Mouse (Mus musculus) kidney, postnatal 0 days (tissue): Measurements from ENCODE around the gene Creb3l1. TPM values are rescaled to one million over a fixed set of nuclear protein-coding genes. Genes with fewer than 3 reads are reported as not detected.

ENCODE experiments used
- ATAC-seq: fragments of 200-750 bp; cut with Nextera tagmentation; replicated peaks from 2 replicates; pipeline ENCODE4 v1.8.0; 2017; ENCODE audit warnings: low read depth, moderate number of reproducible peaks, moderate TSS enrichment, moderate library complexity; ENCODE audit not compliant: low FRiP score
- DNase-seq: peaks from one replicate; pipeline ENCODE4 v3.0.0-alpha.2; 2016; ENCODE audit warnings: low spot score
- H3K27ac ChIP-seq: fragments of 300-500 bp; sonication (generic); 2 replicates; pipeline ENCODE4 v1.5.1; 2014; ENCODE audit warnings: mild to moderate bottlenecking
- H3K27me3 ChIP-seq: fragments of 300-500 bp; sonication (generic); 2 replicates; pipeline ENCODE4 v1.6.1; 2014; ENCODE audit warnings: low read length, mixed read lengths; ENCODE audit not compliant: insufficient read depth
- H3K36me3 ChIP-seq: fragments of 300-500 bp; sonication (generic); 2 replicates; pipeline ENCODE4 v1.6.1; 2014; ENCODE audit warnings: low read length, mixed read lengths; ENCODE audit not compliant: insufficient read depth
- H3K4me1 ChIP-seq: fragments of 300-500 bp; sonication (generic); replicated peaks from 2 replicates; pipeline ENCODE4 v1.6.1; 2014; ENCODE audit warnings: antibody characterized with exemption, low read length, mixed read lengths; ENCODE audit not compliant: insufficient read depth
- H3K4me2 ChIP-seq: fragments of 300-500 bp; sonication (generic); 2 replicates; pipeline ENCODE4 v1.6.1; 2014; ENCODE audit warnings: mild to moderate bottlenecking, low read length, moderate library complexity, mixed read lengths
- H3K4me3 ChIP-seq: fragments of 300-500 bp; sonication (generic); replicated peaks from 2 replicates; pipeline ENCODE4 v1.5.1; 2014; ENCODE audit warnings: low read depth, low read length
- H3K9ac ChIP-seq: fragments of 300-500 bp; sonication (generic); 2 replicates; pipeline ENCODE4 v1.6.1; 2014; ENCODE audit warnings: low read depth, low read length
- H3K9me3 ChIP-seq: fragments of 300-500 bp; sonication (generic); replicated peaks from 2 replicates; pipeline ENCODE4 v1.6.1; 2016; ENCODE audit warnings: low read length, inconsistent platforms, mixed read lengths
- CTCF ChIP-seq: IDR thresholded peaks from 2 replicates; pipeline ENCODE4 v1.5.1; 2016; ENCODE audit warnings: antibody characterized with exemption, low read depth, mild to moderate bottlenecking, moderate library complexity
- whole genome bisulfite sequencing: fragments of 180-500 bp; shearing (Covaris S2); extraction: QIAGEN DNeasy Blood & Tissue Kit; methylation state at CpG from one replicate; pipeline ENCODE4 v1.1.7; 2014; 5-methylcytosine and 5-hydroxymethylcytosine counted together
- polyA plus RNA-seq: library from polyadenylated mRNA; unstranded; fragments of >200 nt; fragmentation: Nextera tagmentation; extraction: Ambion mirVana; gene quantifications from 2 replicates; pipeline ENCODE4 v1.2.1, GENCODE M21; 2015

The Creb3l1 gene
- polyA plus RNA-seq, 1 experiment from 2014 or later: 9.3 TPM

DNA sequence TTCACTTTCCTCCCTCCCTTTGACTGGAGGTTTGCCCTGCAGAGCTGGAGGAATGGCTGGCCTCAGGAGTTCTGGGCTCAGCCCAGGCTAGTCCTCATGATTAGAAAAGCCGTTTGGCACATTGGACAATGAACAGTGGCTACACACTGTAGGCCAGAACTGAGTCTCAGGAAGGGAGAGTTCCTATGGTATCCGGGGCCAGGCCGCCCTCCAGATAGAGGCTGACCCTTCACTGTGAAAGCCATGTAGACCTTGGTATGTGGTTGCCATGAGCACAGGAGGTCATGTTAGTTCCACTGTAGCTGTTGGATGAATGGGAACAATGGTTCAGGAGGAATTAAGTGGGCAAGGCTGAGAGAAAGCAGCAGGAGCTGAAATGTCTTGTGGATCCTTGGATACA is 30.9 kb downstream of the Creb3l1 start:
- no peaks in the 10 kb centered on the region for H3K36me3 ChIP-seq
- ATAC-seq (no peak), DNase-seq (no peak)
- H3K4me3 ChIP-seq: no peak overlapping the region
- no peak overlapping the region for H3K4me2 ChIP-seq
- no peak overlapping the region for H3K9ac ChIP-seq
- no peak for TF ChIP-seq CTCF
- no peak overlapping the region for H3K27ac ChIP-seq
- no peaks in the 10 kb centered on the region for H3K27me3 ChIP-seq
- no peaks in the 10 kb centered on the region for H3K9me3 ChIP-seq
- 77% methylated on average over 3 of the region's 3 CpGs for WGBS
- no peaks in the 10 kb centered on the region for H3K4me1 ChIP-seq

- no peaks in the 10 kb centered on the region; the same call in 1 of the 2 replicates for H3K4me1 ChIP-seq
- no peak overlapping the region for H3K4me2 ChIP-seq
- H3K36me3 ChIP-seq: no peaks in the 10 kb centered on the region
- no peaks in the 10 kb centered on the region for H3K9me3 ChIP-seq
- no peak for DNase-seq
- H3K9ac ChIP-seq: no peak overlapping the region
- no peak overlapping the region for H3K4me3 ChIP-seq
- ATAC-seq: no peak
- peak; percentile 50 for TF ChIP-seq CTCF
- H3K27ac ChIP-seq: no peak overlapping the region
- H3K27me3 ChIP-seq: no peaks in the 10 kb centered on the region
Measured at GRCm38 (mm10) chr2:91989750-91990149, 34.6 kb downstream of the Creb3l1 start.

DNA sequence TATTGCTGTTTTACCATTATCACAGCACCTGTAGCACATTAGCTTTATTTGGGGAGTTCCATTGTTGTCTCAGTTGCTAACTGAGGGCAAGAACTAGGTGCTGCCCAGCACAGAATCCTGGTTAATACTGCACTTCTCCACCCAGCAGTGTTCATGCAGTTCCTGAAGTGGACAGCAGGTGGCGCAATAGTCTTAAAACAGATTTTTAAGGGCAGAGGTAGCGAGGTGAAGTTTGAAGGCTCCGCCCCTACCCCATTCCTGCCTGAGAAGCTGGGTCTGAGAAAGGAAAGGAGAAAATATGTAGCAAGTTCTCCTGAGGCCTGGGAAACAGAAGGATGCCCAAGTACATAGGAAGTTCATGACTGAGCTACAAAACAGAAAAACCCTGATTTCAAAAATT is 36.8 kb downstream of the Creb3l1 start:
- no peak overlapping the region for H3K4me2 ChIP-seq
- no peaks in the 10 kb centered on the region for H3K36me3 ChIP-seq
- H3K27ac ChIP-seq: no peak overlapping the region
- peaks cover 6% of the 10 kb centered on the region; the same call in 1 of the 2 replicates for H3K4me1 ChIP-seq
- TF ChIP-seq CTCF: peak; percentile 96
- H3K4me3 ChIP-seq: no peak overlapping the region
- no peaks in the 10 kb centered on the region for H3K9me3 ChIP-seq
- no peak overlapping the region for H3K9ac ChIP-seq
- ATAC-seq (no peak), DNase-seq (peak; percentile 92)
- no peaks in the 10 kb centered on the region for H3K27me3 ChIP-seq
- 2% methylated on average over 3 of the region's 3 CpGs for WGBS

GRCm38 (mm10) chr2:91986071-91986470 is 38.2 kb downstream of the Creb3l1 start:
- no peaks in the 10 kb centered on the region for H3K27me3 ChIP-seq
- ATAC-seq (no peak), DNase-seq (peak; percentile 72)
- no peak overlapping the region for H3K27ac ChIP-seq
- H3K4me1 ChIP-seq: peaks cover 6% of the 10 kb centered on the region; the same call in 1 of the 2 replicates
- H3K4me2 ChIP-seq: no peak overlapping the region
- no peaks in the 10 kb centered on the region for H3K9me3 ChIP-seq
- no peak overlapping the region for H3K4me3 ChIP-seq
- 13% methylated on average over 5 of the region's 5 CpGs for WGBS
- no peaks in the 10 kb centered on the region for H3K36me3 ChIP-seq
- no peak overlapping the region for H3K9ac ChIP-seq
- peak; percentile 56 for TF ChIP-seq CTCF

- Histone ChIP-seq H3K4me1 (peaks cover 6% of the 10 kb centered on the region; the same call in 1 of the 2 replicates), H3K27me3 (no peaks in the 10 kb centered on the region), H3K4me2 (peak overlapping the region; percentile 30), H3K9ac (no peak overlapping the region), H3K9me3 (no peaks in the 10 kb centered on the region), H3K27ac (peak overlapping the region; percentile 68), H3K36me3 (no peaks in the 10 kb centered on the region), H3K4me3 (no peak overlapping the region)
- WGBS: 43% methylated on average over 9 of the region's 9 CpGs
- no peak for TF ChIP-seq CTCF
- ATAC-seq (no peak), DNase-seq (no peak)
Measured at GRCm38 (mm10) chr2:91984906-91985525, 39.3 kb downstream of the Creb3l1 start.

DNA sequence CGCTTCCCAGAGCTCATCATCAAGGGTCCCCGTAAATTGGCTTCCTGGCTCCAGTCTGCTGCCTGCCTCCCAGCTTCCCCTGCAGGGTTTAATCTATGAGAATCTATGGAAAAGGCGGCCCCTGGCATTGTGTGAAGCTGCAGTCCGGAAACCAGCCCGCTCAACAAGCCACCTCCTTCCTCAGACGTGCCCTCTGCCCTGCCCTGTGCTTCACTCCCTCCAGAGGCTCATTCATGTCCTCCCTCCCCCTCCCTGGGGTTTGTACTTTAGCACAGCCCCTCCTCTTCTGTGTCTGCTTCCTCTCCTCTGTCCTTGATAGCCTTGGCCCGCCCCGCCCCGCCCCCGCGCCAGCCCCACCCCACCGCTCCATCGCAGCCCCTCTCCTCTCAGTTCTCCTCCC is 39.9 kb downstream of the Creb3l1 start:
- Histone ChIP-seq H3K9me3 (no peaks in the 10 kb centered on the region), H3K9ac (0 out of 2 replicates have a peak overlapping the region, but pooled peaks have one; percentile 35), H3K36me3 (no peaks in the 10 kb centered on the region), H3K4me3 (no peak overlapping the region), H3K27me3 (no peaks in the 10 kb centered on the region), H3K4me1 (peaks cover 6% of the 10 kb centered on the region; the same call in 1 of the 2 replicates), H3K4me2 (peak overlapping the region; percentile 30), H3K27ac (peak overlapping the region; percentile 68)
- DNase-seq (peak; percentile 96), ATAC-seq (peak; percentile 90)
- WGBS: 3% methylated on average over 12 of the region's 13 CpGs
- TF ChIP-seq CTCF: no peak
